Mouse (Mus musculus) embryo, embryonic 11.5 days (tissue): Measurements from ENCODE around the gene Nbeal2.
A peak's percentile ranks its signal among the peaks of the same experiment; 100 is the strongest.

Experiments
- DNase-seq: peaks from one replicate; pipeline ENCODE4 v3.0.0-alpha.2; 2012; ENCODE audit warnings: low read depth, low spot score

Nbeal2 gene

DNA sequence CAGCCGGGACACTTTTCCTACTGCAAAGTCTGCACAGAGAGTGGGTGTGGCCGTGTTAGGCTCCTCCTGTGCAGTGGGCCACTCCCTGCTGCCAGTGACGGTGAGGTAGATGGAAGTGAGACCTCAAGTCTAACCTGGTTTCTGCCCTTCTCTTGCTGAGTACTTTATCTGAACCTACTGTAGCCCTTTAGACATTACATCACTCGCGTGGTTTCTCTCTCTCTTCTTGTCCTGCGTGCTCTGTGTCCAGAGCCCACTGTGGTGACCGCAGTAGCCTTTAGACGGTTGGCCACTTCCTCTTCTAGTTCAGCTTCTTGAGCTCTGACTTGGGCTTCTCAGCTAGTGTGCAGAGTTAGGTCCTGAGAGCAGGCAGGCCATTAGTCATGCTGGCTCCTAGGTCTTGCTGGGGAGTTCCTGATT is 22.5 kb upstream of the Nbeal2 start:
- no peak for DNase-seq

DNA sequence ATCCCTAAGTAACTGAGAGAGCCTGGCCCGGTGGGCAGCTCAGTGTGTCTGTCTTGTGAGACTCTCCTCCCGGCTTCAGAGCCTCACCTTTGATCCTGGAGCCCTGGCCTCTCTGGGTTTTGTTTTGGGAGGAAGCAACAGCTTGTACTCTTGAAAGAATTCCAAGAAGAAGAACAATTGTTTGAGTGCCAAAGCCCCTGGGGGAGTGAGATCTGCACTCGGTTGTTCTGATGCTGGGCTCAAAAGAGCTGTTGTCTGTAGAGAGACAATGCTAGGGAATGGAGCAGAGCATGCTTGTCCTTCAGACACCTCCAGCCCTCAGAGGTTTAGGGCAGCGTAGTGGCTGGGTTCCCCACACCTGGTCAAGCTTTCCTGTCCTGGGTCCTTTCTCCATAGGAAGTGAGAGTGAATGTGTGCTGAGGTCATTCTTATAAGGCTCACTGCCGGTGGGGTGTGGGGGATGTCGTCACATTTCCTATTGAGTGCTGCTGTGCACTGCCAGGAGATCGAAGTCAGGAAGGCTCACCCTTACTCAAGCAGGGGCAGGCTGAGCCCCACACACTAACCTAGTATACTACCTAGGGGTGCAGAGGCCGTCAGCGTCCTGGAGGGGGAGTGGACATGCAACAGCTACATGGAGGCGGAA is 19.3 kb upstream of the Nbeal2 start:
- no peak for DNase-seq

DNA sequence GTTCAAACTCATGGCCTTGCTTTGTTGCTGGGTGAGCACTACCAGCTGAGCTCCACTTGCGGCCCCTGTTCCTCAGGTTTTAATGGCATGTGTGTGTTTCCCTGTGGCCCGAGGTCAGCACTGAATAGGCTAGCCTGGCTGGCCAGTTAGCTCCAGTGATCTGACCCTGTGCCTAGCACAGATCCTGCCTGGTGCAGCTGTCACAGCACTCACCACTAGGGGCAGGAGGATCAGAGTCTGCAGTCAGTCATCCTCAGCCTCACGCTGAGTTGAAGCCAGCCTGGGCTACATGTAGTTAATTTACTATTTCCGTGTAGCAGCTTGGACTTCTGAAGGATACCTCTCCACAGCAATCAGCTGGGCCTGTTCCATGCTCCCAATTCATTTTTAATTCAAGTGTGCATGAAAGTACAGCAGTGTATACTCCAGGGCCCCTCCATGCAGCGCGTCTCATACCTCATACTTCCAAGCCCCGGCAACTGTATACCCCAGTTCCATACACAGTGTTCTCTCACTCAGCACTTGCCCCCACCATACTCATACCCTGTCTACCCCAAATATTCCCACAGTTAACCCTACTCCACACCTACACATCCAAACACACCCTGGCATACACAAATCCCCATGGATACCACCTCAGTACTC is 18.6 kb upstream of the Nbeal2 start:
- DNase-seq, result no peak

DNA sequence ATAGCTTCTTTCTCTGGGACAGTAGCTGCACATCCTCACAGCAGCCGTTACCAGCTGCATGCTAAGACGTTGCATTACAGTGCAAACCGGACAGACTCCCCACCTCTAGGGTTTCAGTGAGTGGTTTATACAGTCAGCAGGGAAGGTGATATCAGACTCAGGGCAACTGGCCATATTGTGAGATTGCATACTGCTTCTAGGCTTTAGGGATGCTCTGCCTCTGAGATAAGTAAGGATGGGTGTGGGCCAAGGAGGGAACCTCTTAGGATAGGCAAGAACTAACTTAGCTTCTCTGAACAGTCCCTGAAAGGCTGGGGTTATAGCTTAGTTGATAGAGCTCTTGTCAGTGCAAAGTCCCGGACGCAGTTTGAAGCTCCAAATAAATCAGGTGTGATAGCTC is 15.8 kb upstream of the Nbeal2 start:
- DNase-seq, result no peak

DNA sequence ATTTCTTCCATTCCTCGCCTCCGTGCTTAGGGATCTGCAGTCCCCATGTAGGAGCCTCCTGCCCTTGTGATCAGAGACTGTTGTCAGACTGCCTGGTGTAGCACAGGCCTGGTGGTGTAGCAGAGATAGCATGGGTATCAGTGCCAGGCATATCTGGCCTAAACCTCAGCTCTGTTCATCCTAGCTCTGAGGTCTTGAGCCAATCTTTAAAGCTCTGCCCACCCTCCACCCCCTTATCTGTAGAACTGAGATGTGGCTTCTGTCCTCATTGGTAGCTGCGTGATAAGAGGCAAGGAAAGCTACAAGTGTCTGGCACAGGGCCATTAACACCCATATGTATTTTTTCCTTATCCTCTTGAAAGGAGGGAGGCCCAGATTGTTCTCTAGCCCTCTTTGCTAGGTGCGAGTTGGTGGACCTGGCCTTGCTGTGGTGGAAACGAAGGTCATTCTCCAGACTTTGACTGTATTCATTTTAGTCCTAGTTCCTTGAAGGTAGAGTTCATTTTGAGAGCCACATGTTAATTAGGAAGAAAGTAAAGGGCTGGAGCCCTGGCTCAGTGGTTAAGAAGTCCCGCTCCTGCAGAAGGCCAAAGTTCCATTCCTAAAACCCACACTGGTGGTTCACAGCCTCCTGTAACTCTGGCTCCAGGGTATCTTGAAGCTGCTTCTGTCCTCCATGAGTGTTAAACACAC is 14.8 kb upstream of the Nbeal2 start:
- no peak for DNase-seq

DNA sequence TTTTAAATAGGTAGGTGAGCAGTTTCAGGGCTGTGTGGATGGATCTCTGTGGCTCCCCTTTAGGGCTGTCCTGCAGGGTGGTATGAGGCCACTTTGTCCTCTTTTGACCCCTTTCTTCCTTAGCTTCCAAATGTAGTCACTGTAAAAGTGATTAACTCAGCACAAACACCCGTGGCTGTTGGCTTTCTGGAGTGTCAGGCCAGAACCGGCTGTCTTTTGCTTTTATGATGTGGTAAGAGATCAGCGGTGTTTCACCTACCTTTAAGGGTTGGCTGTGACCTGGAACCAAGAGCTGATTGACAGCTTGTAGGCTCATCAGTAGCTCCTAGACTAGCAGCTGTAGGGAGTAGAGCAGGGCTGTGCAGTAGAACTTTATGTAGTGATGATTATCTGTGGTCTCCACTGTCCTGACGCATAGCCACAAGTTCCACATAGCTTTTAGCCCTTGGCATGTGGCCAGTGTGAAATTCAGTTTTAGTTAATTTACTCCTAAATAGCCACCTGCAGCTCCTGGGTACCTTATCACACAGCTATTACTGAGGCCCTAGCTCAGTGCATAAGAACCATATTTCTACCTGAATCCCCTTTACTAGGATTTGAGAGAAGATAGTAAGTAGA is 13.4 kb upstream of the Nbeal2 start:
- no peak for DNase-seq

DNA sequence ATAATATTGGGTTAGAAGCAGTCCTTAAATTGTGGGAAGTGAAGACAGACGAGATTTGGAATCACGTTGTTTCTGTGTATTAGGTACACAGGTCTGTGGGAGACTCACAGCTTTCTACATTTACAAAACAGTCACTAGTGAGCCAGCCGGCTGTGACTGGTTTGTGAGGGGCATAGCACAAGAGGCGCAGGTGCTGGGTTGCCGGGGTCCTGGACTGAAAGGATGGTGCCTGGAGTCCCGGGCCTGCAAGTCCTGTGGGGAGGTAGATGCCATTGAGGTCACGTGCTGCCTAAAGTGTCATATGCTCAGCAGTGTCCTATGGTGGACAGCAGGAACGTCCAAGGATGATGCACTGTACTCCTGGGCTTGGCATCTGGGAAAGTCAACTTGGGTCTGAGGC is 12.4 kb upstream of the Nbeal2 start:
- DNase-seq, result no peak

DNA sequence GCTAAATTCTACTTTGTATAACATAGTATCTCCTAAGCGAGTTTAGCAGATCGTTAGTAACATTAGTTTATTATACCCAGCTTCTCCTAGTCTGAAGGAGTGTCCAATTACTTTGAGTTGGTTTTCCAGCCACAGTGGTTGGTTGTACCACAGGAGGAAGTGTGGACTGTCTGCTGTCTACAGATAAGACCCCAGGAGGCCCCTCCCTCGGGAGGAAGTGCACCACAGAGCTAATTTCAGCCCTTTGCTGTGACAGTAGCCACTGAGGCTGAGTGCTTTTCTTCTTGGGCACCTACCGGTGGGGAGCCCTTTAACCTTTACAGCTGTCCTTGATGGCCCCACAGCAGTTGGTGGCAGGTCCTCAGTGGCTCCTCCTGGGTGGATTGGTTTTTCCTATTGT is 12.0 kb upstream of the Nbeal2 start:
- DNase-seq, result no peak

DNA sequence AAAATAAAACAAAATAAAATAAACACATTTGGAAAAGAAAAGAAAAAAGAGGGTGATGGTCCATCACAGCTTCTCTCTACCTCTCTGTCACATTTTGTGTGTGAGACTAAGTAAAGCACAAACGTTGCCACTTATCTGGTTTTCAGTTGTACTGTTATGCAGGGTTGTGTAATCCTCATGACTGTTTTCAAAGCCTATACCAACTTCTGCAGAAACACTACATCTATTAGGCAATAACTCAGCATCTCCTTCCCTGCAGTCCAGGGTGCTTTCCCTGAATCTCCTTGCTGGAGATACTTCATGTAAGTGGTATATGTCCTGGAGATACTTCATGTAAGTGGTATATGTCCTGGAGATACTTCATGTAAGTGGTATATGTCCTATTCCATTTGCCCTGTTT is 8.9 kb upstream of the Nbeal2 start:
- no peak for DNase-seq

DNA sequence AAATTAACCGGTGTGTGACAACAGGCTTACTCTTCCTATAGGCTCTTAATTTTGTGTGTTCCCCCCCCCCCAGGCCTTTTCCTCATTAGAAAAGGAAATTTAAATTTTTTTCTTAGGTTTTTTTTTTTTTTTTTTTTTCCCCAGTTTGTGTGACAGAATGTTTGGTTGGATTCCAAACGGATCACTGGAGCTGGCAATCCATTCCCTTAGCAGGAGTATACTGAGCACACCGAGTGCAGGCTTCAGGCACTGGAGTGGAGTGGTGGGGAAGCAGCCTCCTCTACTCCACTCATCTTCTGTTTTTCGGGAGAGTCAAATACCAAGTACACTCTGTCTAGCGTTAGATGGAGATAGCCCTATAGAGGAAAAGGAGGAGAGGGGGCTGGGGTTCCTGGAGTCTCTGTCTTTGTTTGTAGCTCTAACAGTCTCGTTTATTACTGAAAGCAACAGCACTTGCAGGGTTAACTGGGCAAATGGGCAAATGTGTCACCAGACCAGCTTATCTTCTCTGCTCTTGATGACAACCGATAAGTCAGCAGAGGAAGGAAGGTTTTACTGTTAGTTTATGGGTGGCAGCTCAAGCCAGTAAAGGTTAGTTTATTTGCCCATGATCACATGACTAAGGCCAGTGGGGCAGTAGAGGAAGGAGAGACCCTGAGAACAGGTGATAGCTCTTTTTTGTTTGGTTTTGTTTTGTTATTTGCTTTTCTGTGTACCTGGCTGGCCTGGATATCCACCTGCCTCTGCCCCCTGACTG is 7.1 kb upstream of the Nbeal2 start:
- DNase-seq, result no peak

DNA sequence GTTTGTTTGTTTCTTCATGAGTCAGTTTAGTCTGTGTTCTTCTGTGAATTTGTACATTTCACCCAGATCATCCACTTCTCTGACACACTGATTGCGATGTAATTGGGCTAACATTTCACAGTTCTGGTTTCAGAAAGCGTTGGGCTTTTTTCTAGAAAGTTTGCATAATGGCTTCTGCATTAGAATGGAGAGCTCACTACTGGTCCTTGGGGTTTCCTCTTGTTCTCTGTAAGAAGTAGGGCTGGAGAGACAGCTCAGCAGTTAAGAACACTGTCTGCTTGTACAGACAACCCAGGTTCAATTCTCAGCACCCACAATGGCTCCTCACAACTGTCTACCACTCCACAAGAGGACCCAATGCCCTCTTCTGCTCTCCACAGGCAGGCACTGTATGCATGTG is 6.2 kb upstream of the Nbeal2 start:
- DNase-seq, result no peak

DNA sequence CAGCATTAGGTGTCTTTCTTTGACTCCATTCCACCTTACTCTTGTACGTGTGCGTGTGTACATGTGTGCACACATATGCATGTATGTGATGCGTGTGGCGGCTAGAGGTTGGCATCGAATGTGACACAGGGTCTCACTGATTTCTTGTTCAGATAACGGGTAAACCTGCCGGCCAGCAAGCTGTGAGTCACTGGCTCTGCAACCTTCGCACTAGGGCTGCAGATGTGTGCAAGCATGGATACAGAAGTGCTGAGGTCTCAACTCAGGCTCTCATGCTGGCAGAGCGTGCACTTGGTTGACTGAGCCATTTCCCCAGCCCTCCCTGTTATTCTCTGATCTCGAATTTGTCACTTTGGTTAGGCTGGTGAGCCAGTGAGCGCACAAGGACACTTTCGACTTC is 5.6 kb upstream of the Nbeal2 start:
- DNase-seq, result no peak

DNA sequence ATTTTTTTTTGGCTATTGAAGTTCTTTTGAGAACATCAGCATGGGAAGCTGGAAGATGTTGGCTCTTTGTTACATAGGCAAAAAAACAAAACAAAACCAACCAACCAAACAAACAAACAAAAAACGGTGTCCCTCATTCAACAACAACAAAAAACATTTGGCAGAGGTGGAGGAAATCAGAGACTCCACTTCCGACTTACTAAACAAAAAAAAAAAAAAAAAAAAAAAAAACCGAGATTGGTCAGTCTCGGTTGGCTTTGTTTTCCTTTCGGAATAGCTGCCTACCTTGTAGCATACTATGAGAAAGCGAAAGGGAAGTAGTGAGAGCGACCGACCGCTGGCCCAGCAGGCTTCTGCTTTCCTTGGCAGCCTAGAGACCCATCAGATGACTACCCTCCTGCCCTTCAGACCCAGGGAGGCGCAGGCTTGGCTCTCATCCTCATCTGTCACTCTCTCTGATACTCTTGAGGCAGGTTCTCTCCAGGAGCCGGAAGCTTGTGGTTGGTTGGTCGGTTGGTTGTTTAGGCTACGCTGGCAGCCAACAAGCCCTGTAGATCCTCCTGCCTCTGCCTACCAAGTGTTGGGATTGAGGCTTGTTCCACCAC is 3.6 kb upstream of the Nbeal2 start:
- DNase-seq, result no peak

DNA sequence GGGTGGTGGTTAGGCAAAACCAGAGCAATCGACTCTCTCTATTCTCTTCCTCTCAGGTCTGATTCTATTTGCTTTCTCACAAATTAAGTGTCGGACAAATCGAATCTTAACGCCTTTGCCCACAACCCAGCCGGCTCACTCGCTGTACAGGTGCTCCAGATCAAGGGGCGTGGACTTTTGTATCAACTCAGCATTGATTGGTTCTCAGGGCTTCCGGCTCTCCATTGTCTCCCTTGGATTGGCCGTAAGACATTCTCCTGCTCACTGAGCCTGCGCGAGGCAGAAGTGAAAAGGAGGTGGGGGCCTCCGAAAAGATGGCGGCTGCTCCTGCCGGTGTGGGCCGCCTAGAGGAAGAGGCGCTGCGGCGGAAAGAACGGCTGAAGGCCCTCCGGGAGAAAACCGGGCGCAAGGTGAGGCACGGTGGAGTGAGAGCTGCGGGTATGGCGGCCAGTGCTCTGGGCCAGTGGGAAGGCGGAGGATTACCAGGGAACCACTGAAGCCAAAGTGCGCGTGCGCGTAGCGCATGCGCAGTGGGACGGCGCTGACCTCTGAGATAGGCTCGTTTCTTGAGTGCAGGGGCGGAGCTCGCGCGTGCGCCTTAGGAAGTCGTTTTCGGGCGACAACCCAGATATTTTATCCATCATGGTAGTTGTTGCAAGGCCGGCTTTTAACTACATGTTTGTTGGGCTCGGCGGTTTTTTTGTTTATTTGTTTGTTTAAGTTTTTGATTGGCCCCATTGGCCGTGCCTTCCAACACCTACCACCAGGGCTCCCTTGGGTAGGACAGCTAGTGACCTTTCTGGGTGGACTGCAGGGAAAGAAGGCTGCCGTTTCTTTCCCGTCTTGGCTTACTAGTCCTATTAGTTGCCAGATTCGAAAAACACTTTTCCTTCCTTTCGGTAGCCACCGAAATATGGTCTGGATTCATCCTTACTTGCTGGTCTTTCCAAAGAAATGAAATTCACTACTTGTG is 2.6 kb upstream of the Nbeal2 start, which contains the start of gene Ccdc12:
TSS of gene Ccdc12 (plus strand) at position 255 of the 973 bp plus-strand sequence.
- peak; percentile 95 for DNase-seq

DNA sequence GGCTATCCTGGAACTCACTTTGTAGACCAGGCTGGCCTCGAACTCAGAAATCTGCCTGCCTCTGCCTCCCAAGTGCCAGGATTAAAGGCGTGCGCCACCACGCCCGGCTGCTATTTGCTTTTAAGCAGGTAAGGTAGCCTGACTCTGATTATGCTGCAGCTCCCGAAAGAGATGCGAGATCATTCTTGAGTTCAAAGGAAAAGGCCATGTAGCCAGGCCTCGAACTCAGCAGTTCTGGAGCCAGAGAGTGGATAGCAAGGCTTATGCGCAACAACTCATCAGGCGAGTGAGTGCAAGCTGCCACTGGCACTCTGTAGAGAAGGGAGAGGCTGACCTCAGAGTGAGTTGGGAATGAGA is 1.7 kb upstream of the Nbeal2 start:
- no peak for DNase-seq

DNA sequence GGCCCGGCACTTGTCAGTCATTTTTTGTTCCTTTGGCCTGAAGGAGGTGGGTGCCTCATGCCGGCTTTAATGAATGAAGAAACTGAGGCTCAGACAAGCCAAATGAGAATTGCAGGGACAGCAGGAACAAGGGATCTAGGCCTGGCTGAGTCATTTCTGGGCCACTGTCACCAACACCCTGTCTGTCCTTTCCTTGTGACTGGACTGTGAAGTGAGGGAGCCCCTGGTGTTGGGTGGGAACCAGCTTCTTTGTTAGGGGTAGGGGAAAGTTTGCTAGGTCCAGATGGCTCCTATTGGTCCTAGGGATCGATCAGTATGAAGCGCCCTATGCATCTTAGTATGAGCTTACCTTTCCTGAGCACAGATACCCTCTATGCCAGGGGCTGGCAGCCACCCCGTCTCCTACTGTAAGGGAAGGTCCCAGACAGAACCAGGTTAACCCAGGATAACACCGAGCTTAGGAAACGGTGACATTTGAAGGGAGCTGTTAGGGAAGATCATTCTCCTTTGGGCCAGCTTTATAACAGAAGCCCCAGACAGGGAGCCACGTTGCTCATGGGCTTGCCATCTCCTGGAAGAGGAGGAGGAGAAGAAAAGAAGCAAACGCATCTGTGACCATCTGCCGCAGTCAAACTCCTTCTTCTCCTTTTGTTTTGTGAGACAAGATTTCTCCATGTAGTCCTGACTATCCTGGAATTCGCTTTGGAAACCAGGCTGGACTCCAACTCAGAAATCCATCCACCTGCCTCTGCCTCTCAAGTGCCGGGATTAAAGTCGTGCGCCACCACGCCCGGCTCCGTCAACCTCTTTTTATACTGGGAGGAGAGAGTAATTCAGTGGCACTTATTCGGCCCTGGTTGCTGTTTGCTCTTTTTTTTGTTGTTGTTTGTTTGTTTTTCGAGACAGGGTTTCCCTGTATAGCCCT is 1.0 kb upstream of the Nbeal2 start:
- no peak for DNase-seq

DNA sequence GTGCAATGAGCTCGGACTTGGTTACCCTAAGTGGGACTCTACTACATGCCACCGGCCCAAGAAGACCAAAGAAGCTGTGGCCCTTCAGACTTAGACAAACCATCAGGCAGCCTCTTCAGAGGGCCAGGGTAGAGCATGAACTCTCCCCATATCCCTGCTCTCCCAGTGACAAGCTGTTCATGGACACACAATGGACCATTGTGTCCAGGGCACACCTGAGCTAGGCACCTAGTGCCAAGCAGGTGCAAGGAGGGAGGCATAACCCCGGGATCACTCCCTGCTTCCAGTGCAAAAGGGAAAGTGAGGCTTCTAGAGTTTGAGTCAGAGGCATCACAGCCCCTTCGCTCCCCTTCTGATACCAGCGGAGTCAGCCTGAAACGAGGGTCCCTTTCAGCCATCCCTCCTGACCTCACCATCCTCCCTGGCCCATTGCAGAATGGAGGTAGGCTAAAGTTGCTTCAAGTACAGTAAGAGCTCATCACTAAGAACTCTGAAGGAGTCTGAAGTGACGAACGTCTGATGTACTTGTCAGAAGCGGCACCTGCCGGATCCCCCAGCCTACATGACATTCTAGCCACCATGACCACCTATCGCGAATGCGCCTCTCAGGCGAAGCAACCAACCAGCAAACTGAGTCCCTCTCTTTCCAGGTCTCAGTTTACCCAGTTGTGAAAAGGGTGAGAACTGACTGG is 852 bp downstream of the Nbeal2 start:
- DNase-seq, result no peak

DNA sequence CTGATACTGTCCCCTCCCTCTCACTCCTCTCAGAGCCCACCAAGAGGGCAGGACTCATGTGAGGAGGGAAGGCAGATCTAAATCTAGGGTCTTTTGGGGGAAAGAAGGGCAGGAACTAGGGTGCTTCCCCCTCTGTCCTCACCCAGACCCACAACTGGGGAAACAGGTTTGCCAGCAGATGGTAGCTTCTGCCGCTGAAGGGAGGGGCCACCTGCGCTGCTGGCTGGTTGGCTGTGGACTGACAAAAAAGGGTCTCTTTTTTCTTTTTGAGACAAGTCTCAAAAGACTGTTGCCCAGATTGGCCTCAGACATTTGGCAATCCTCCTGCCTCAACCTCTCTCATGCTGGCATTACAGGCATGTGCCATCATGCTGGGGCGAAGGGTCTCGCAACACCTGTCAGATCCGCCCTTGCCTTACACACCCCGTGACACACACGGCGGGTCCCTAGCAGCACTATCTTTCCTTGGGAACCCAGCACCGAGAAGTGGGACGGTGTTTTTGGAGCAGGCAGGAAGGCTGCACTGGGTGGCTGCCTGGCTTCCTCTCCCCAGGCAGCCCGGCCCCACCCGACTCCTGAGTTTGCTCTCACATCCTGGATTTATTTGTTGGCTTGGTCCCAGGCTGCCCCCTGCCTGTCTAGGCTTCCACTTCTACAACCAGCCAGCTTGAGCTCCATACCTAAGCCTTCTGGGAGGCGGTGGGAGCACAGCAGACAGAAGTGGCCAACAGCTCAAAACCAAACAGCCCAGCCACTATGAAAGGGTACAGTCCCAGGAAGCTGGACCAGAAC is 1.8 kb downstream of the Nbeal2 start:
- DNase-seq, result no peak
